Mouse (Mus musculus): Measurements from ENCODE around the gene Med26. TPM values are rescaled to one million over a fixed set of nuclear protein-coding genes. Genes with fewer than 3 reads are reported as not detected.

Gene Med26
- polyA plus RNA-seq, 1 experiment from 2014 or later: 18.4 TPM

- H3K4me2 ChIP-seq: no peak overlapping the region
- H3K27me3 ChIP-seq: no peaks in the 10 kb centered on the region
- 95% methylated on average over 3 of the region's 3 CpGs for WGBS
- H3K9me3 ChIP-seq (replicated peaks): no peaks in the 10 kb centered on the region
- no peak for ATAC-seq (replicated peaks; ENCODE audit: low FRiP score)
- H3K36me3 ChIP-seq: no peaks in the 10 kb centered on the region
- H3K4me3 ChIP-seq (replicated peaks): no peak overlapping the region
- H3K4me1 ChIP-seq: no peaks in the 10 kb centered on the region
- H3K27ac ChIP-seq: no peak overlapping the region
- no peak overlapping the region for H3K9ac ChIP-seq
Measured at GRCm38 (mm10) chr8:72534888-72535287, 13.2 kb downstream of the Med26 start.

DNA sequence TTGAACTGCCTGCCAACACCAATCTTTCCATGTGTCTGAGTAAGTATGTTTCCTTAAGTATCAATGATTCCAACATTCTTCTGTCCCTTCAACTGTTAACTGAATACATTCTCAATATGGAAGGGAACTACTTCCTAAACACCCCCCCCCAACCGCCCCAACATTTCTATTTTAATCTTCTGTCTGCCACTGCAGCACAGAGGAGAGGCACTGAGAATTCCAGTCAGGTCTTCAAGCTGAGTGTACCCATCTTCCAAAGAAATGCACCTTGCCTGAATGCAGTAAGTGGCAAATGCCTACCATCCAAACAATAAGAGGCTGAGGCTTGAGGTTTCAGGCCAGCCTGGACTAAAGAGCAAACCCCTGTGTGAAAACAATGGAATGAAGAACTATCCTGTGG is 16.0 kb downstream of the Med26 start:
- no peaks in the 10 kb centered on the region for H3K27me3 ChIP-seq
- no peak for ATAC-seq (replicated peaks; ENCODE audit: low FRiP score)
- H3K9ac ChIP-seq: no peak overlapping the region
- H3K4me2 ChIP-seq: no peak overlapping the region
- no peak overlapping the region for H3K27ac ChIP-seq
- no peaks in the 10 kb centered on the region for H3K4me1 ChIP-seq
- H3K36me3 ChIP-seq: 0 out of 2 replicates have a peak, but pooled peaks cover under 1% of the 10 kb centered on the region
- 92% methylated on average over 1 of the region's 1 CpGs for WGBS
- no peak overlapping the region for H3K4me3 ChIP-seq (replicated peaks)
- no peaks in the 10 kb centered on the region for H3K9me3 ChIP-seq (replicated peaks)

DNA sequence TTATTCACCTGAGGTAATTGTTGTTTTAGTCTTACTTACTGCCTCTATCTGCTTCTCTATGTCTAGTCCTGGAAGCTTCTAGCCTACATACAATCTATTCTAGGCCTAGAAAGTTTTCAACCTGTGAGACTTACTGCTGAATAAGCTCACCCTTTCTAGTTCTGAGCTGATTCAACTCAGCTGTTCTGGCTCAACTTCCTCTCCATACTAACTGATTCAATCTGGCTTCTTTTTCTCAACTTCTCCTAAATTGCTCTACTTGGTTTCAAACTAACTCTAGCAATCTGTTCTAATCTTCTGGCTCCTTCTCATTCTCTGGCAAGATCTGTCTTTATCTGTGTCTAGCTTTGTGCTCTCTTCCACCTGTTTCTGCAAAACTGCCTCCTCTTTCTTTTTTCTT is 26.2 kb downstream of the Med26 start:
- no peaks in the 10 kb centered on the region for H3K4me1 ChIP-seq
- no peak overlapping the region for H3K27ac ChIP-seq
- H3K27me3 ChIP-seq: no peaks in the 10 kb centered on the region
- no peak overlapping the region for H3K4me3 ChIP-seq (replicated peaks)
- H3K9ac ChIP-seq: no peak overlapping the region
- H3K4me2 ChIP-seq: no peak overlapping the region
- H3K36me3 ChIP-seq: peaks cover 12% of the 10 kb centered on the region
- ATAC-seq (replicated peaks; ENCODE audit: low FRiP score): no peak
- H3K9me3 ChIP-seq (replicated peaks): no peaks in the 10 kb centered on the region

- H3K9ac ChIP-seq: no peak overlapping the region
- H3K4me2 ChIP-seq: no peak overlapping the region
- H3K36me3 ChIP-seq: no peaks in the 10 kb centered on the region
- no peaks in the 10 kb centered on the region for H3K27me3 ChIP-seq
- H3K4me1 ChIP-seq: no peaks in the 10 kb centered on the region
- no peak overlapping the region for H3K27ac ChIP-seq
- no peak overlapping the region for H3K4me3 ChIP-seq (replicated peaks)
- no peak for ATAC-seq (replicated peaks; ENCODE audit: low FRiP score)
- WGBS: 65% methylated on average over 7 of the region's 7 CpGs
- no peaks in the 10 kb centered on the region for H3K9me3 ChIP-seq (replicated peaks)
Measured at GRCm38 (mm10) chr8:72517421-72517988, 30.6 kb downstream of the Med26 start.

DNA sequence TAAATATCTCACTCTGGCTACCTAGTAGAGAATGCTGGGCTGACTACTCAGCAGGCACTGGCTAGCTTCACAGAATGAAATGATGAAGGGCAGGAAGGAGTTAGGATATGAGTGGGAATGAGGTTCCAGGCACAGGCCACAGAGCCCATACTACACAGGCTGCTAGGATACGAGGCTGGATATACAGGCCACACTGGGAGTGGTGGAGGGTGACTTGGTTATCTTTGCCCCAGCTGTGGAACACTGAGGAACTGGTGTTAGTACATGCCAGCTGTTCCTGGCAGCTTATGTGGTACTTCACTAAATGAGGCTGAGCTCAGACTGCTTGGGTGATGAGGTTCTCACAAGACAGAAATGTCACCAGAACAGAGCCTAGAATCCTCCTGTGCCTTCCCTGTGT is 34.9 kb downstream of the Med26 start:
- no peak for ATAC-seq (replicated peaks; ENCODE audit: low FRiP score)
- WGBS: 72% methylated on average over 1 of the region's 1 CpGs

GRCm38 (mm10) chr8:72512648-72513047 is 35.4 kb downstream of the Med26 start:
- H3K36me3 ChIP-seq: no peaks in the 10 kb centered on the region
- H3K9me3 ChIP-seq (replicated peaks): no peaks in the 10 kb centered on the region
- no peaks in the 10 kb centered on the region for H3K27me3 ChIP-seq
- H3K9ac ChIP-seq: no peak overlapping the region
- no peak overlapping the region for H3K4me3 ChIP-seq (replicated peaks)
- no peaks in the 10 kb centered on the region for H3K4me1 ChIP-seq
- ATAC-seq (replicated peaks; ENCODE audit: low FRiP score): no peak
- H3K4me2 ChIP-seq: no peak overlapping the region
- WGBS: 82% methylated on average over 1 of the region's 1 CpGs
- H3K27ac ChIP-seq: no peak overlapping the region

More for the DNA sequence above, 34.9 kb downstream of the Med26 start:
- Histone ChIP-seq H3K4me1 (no peaks in the 10 kb centered on the region), H3K9ac (no peak overlapping the region), H3K36me3 (no peaks in the 10 kb centered on the region), H3K4me3 (replicated peaks) (no peak overlapping the region), H3K27ac (no peak overlapping the region), H3K9me3 (replicated peaks) (no peaks in the 10 kb centered on the region), H3K4me2 (no peak overlapping the region), H3K27me3 (no peaks in the 10 kb centered on the region)

DNA sequence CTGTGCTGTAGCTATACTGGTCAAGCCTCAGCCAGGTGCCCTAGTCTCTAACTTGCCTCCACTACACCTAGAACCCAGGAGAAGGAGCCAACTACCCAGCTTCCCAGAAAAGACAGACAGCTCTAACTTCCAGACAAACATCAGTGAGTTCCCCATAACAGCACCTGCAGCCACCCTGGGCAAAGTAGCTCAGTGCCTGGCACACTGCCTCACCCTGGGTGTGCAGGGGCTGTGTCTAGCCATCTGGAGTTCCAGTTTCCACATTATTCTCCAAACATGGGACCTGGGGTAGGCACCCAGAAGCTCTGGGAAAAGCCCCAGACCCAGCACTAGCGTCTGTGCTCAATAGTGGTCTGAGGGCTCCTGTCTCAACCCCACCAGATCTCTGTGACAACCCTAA is 40.6 kb downstream of the Med26 start:
- Histone ChIP-seq H3K4me1 (no peaks in the 10 kb centered on the region), H3K36me3 (peaks cover 5% of the 10 kb centered on the region; the same call in 1 of the 2 replicates), H3K27me3 (no peaks in the 10 kb centered on the region), H3K4me2 (no peak overlapping the region), H3K27ac (no peak overlapping the region), H3K4me3 (replicated peaks) (no peak overlapping the region), H3K9ac (no peak overlapping the region), H3K9me3 (replicated peaks) (no peaks in the 10 kb centered on the region)
- no peak for ATAC-seq (replicated peaks; ENCODE audit: low FRiP score)
- WGBS: 88% methylated on average over 1 of the region's 1 CpGs

DNA sequence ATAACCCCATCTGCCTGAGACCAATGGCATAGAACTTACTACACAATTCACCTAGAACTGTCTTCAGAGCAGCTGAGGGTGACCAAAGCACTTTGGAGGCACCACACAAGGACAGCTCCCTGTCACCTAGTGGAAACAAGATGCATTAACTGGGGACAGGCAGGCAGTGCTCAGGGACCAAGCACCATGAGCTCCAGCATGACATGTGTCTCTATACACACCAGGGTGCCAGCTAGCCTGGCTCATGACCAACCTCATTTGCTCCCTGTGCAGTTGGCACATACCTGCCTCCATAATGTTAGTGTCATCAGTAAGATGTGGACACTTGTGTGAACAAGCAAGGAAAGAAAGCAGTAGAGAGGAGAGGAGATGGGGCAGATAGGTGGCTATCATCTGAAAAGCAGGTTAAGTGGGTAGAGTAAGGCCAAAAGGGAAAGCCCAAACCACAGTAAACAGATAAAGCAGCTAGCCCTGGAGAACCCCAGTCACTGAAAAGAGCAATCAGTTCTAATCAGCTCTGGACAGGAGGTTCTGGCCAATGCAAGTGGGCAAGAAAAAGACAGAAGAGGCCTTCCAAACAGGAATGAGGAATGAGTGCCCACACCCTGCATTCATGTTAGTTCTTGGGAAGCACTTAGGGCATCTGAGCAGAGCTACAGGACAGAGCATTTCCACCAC is 43.3 kb downstream of the Med26 start:
- Histone ChIP-seq H3K27ac (no peak overlapping the region), H3K9me3 (replicated peaks) (no peaks in the 10 kb centered on the region), H3K9ac (no peak overlapping the region), H3K36me3 (peaks cover 6% of the 10 kb centered on the region; the same call in 1 of the 2 replicates), H3K27me3 (no peaks in the 10 kb centered on the region), H3K4me1 (no peaks in the 10 kb centered on the region), H3K4me2 (no peak overlapping the region), H3K4me3 (replicated peaks) (no peak overlapping the region)
- no peak for ATAC-seq (replicated peaks; ENCODE audit: low FRiP score)

GRCm38 (mm10) chr8:72504137-72504536 is 43.9 kb downstream of the Med26 start:
- H3K36me3 ChIP-seq: peaks cover 6% of the 10 kb centered on the region
- H3K9ac ChIP-seq: no peak overlapping the region
- no peaks in the 10 kb centered on the region for H3K27me3 ChIP-seq
- no peak for ATAC-seq (replicated peaks; ENCODE audit: low FRiP score)
- H3K9me3 ChIP-seq (replicated peaks): no peaks in the 10 kb centered on the region
- H3K4me1 ChIP-seq: no peaks in the 10 kb centered on the region
- H3K27ac ChIP-seq: no peak overlapping the region
- no peak overlapping the region for H3K4me2 ChIP-seq
- no peak overlapping the region for H3K4me3 ChIP-seq (replicated peaks)

GRCm38 (mm10) chr8:72500521-72500931 is 47.5 kb downstream of the Med26 start:
- no peak overlapping the region for H3K4me3 ChIP-seq (replicated peaks)
- 96% methylated on average over 1 of the region's 1 CpGs for WGBS
- no peak overlapping the region for H3K4me2 ChIP-seq
- no peaks in the 10 kb centered on the region for H3K4me1 ChIP-seq
- peaks cover 32% of the 10 kb centered on the region for H3K36me3 ChIP-seq
- H3K27ac ChIP-seq: no peak overlapping the region
- ATAC-seq (replicated peaks; ENCODE audit: low FRiP score): no peak
- no peaks in the 10 kb centered on the region for H3K9me3 ChIP-seq (replicated peaks)
- no peak overlapping the region for H3K9ac ChIP-seq
- no peaks in the 10 kb centered on the region for H3K27me3 ChIP-seq

GRCm38 (mm10) chr8:72499521-72500284 is 48.4 kb downstream of the Med26 start:
- Histone ChIP-seq H3K4me2 (no peak overlapping the region), H3K9ac (no peak overlapping the region), H3K4me3 (replicated peaks) (no peak overlapping the region), H3K27me3 (no peaks in the 10 kb centered on the region), H3K9me3 (replicated peaks) (no peaks in the 10 kb centered on the region), H3K27ac (no peak overlapping the region), H3K4me1 (no peaks in the 10 kb centered on the region), H3K36me3 (peaks cover 41% of the 10 kb centered on the region)
- ATAC-seq (replicated peaks; ENCODE audit: low FRiP score): no peak
- WGBS: 80% methylated on average over 2 of the region's 2 CpGs

GRCm38 (mm10) chr8:72498527-72498926 is 49.5 kb downstream of the Med26 start:
- H3K27me3 ChIP-seq: no peaks in the 10 kb centered on the region
- no peak for ATAC-seq (replicated peaks; ENCODE audit: low FRiP score)
- peaks cover 47% of the 10 kb centered on the region for H3K36me3 ChIP-seq
- no peak overlapping the region for H3K4me2 ChIP-seq
- no peaks in the 10 kb centered on the region for H3K9me3 ChIP-seq (replicated peaks)
- no peak overlapping the region for H3K27ac ChIP-seq
- H3K4me1 ChIP-seq: peaks cover 11% of the 10 kb centered on the region
- no peak overlapping the region for H3K4me3 ChIP-seq (replicated peaks)
- no peak overlapping the region for H3K9ac ChIP-seq
- 91% methylated on average over 4 of the region's 4 CpGs for WGBS
